Mouse (Mus musculus) liver, embryonic 14.5 days (tissue): Measurements from ENCODE around the gene Cdh13. TPM values are rescaled to one million over a fixed set of nuclear protein-coding genes. Genes with fewer than 3 reads are reported as not detected.
"Not testable (repeated sequence)": the region's sequence is repeated elsewhere in the genome, so short reads cannot be mapped to it uniquely, and the experiment has no call there.

Experiments used
- ATAC-seq: fragments of 200-750 bp; cut with Nextera tagmentation; 2 replicates; pipeline ENCODE4 v1.8.0; 2017; ENCODE audit warnings: moderate number of reproducible peaks, mild to moderate bottlenecking, moderate library complexity; ENCODE audit not compliant: insufficient read depth
- DNase-seq, 3 experiments: peaks; one replicate each; pipeline ENCODE4 v3.0.0-alpha.2; 2012 to 2013; ENCODE audit warnings: low read depth in 3 of 3, low spot score in 3 of 3
- H3K27ac ChIP-seq: fragments of 300-500 bp; sonication (generic); 2 replicates; pipeline ENCODE4 v1.5.1; 2014; ENCODE audit warnings: moderate library complexity, mild to moderate bottlenecking, control low read depth, inconsistent platforms
- H3K27me3 ChIP-seq: fragments of 300-500 bp; sonication (generic); 2 replicates; pipeline ENCODE4 v1.6.1; 2014; ENCODE audit warnings: mild to moderate bottlenecking, low read length, moderate library complexity; ENCODE audit not compliant: control insufficient read depth, insufficient read depth
- H3K36me3 ChIP-seq: fragments of 300-500 bp; sonication (generic); replicated peaks from 2 replicates; pipeline ENCODE4 v1.6.1; 2014; ENCODE audit warnings: low read depth; ENCODE audit not compliant: control insufficient read depth, insufficient read depth
- H3K4me1 ChIP-seq, 2 experiments: fragments of 200-500 bp in 1 of 2; fragments of 300-500 bp in 1 of 2; sonication (generic) in 1 of 2; replicated peaks; 2 replicates each; pipeline ENCODE4 v1.6.1; 2012 to 2014; ENCODE audit warnings: antibody characterized with exemption in 1 of 2, inconsistent platforms in 1 of 2, low read length in 1 of 2; ENCODE audit not compliant: control insufficient read depth in 2 of 2, insufficient read depth in 2 of 2
- H3K4me2 ChIP-seq: fragments of 300-500 bp; sonication (generic); 2 replicates; pipeline ENCODE4 v1.6.1; 2014; ENCODE audit warnings: low read depth, mild to moderate bottlenecking, control low read depth, moderate library complexity
- H3K4me3 ChIP-seq, 2 experiments: fragments of 200-500 bp in 1 of 2; fragments of 300-500 bp in 1 of 2; sonication (generic) in 1 of 2; 2 replicates each; pipeline ENCODE4 v1.5.1; 2012 to 2014; ENCODE audit warnings: low read depth in 2 of 2, low read length in 2 of 2, mild to moderate bottlenecking in 2 of 2, control low read depth in 1 of 2, inconsistent platforms in 1 of 2, moderate library complexity in 1 of 2; ENCODE audit not compliant: insufficient read depth in 1 of 2
- H3K9ac ChIP-seq: fragments of 300-500 bp; sonication (generic); replicated peaks from 2 replicates; pipeline ENCODE4 v1.6.1; 2014; ENCODE audit warnings: mild to moderate bottlenecking, control low read depth, moderate library complexity
- H3K9me3 ChIP-seq: fragments of 300-500 bp; sonication (generic); 2 replicates; pipeline ENCODE4 v1.6.1; 2016; ENCODE audit warnings: low read length, mixed read lengths; ENCODE audit not compliant: control insufficient read depth
- CTCF ChIP-seq: IDR thresholded peaks from 2 replicates; pipeline ENCODE4 v1.5.1; 2016; ENCODE audit warnings: antibody characterized with exemption, low read depth, control low read depth
- EP300 ChIP-seq: IDR thresholded peaks from 2 replicates; pipeline ENCODE4 v1.6.1; 2016; ENCODE audit warnings: antibody characterized with exemption, low read depth
- WGBS: fragments of 180-500 bp; shearing (Covaris S2); extraction: QIAGEN DNeasy Blood & Tissue Kit; methylation state at CpG from one replicate; pipeline ENCODE4 v1.1.7; 2014; ENCODE audit not compliant: insufficient replicate concordance; 5-methylcytosine and 5-hydroxymethylcytosine counted together
- polyA plus RNA-seq, 2 experiments: library from polyadenylated mRNA; depleted of rRNA in 1 of 2; stranded (reverse) in 1 of 2; unstranded in 1 of 2; fragments of >200 nt; fragmentation: Nextera tagmentation in 1 of 2; extraction: Ambion mirVana in 1 of 2; gene quantifications; 2 replicates each; pipeline versions ENCODE4 v1.2.1 to v1.2.3; 2012 to 2014

Cdh13 gene
- polyA plus RNA-seq, 2 experiments = 0.15 to 0.43 TPM

DNA sequence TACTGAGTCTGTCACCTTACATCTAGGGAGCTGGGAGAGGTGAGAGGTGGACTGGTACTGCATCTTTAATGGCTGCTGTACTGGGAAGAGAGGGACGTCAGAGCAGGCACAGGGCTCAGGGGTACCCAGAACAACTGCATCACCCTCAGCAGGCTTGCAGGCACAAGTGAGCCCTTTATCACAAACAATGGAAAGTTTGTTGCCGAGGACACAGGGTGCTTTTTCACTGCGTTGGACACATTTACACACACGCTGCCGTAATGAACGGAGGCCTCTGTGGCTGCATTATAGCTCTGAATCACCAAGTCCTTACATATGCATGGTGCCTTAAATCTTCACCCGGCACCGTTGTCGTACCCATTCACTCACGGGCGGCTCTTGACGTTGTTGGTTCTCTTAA lies 470.2 kb downstream of the Cdh13 start:
- no peaks in the 10 kb centered on the region for H3K36me3 ChIP-seq
- H3K4me1 ChIP-seq = no peaks in the 10 kb centered on the region
- no peak overlapping the region for H3K4me3 ChIP-seq
- ATAC-seq = no peak
- no peak overlapping the region for H3K4me2 ChIP-seq
- H3K27ac ChIP-seq = no peak overlapping the region
- H3K27me3 ChIP-seq = no peaks in the 10 kb centered on the region
- no peak for DNase-seq
- WGBS = 78% methylated on average over 12 of the region's 12 CpGs
- no peaks in the 10 kb centered on the region for H3K9me3 ChIP-seq
- H3K9ac ChIP-seq = no peak overlapping the region
- TF ChIP-seq EP300 (no peak), CTCF (no peak)

DNA sequence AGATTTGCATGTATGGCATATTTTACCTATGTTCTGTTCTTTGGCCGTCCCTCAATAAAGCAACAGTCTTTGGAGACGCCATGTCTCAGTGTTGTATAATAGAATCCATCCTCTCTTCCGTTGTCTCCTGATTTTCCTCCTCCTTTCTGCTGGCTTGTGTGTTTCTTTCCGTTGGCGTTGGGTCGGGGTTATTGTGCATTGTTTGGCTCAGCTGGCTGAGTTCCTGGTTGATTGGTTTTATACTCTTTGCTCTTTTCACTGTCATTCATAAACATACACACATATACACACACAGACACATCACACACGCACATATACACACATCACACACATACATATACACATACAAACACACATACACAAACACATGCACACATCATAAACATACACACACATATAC lies 470.6 kb downstream of the Cdh13 start:
- no peak overlapping the region for H3K9ac ChIP-seq
- no peak overlapping the region for H3K27ac ChIP-seq
- DNase-seq (no peak), ATAC-seq (no peak)
- H3K27me3 ChIP-seq = no peaks in the 10 kb centered on the region
- H3K4me2 ChIP-seq = no peak overlapping the region
- no peaks in the 10 kb centered on the region for H3K9me3 ChIP-seq
- H3K36me3 ChIP-seq = no peaks in the 10 kb centered on the region
- no peak overlapping the region for H3K4me3 ChIP-seq
- TF ChIP-seq EP300 (no peak), CTCF (no peak)
- WGBS = 55% methylated on average over 7 of the region's 7 CpGs
- H3K4me1 ChIP-seq = no peaks in the 10 kb centered on the region

DNA sequence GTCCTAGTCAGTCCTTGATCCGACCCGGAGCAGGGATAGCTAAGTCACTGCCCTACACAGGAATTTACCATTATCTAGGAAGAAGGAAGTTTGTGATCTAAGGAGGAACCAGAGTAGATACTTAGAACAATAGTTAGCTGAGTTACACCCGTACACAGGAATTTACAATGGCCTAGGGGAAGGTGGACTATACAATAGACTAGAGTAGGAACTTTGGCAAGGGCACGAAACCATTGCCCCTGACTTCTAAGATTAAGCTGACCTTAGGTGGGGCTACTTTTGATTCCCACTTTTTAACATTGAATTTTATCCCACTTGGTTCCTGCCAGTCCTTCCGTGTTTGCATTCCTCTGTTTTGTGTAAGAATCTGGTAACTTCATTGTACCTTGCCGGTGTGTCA lies 494.0 kb downstream of the Cdh13 start:
- H3K4me1 ChIP-seq, H3K27ac ChIP-seq, H3K36me3 ChIP-seq, H3K9me3 ChIP-seq, H3K4me2 ChIP-seq, H3K27me3 ChIP-seq, H3K9ac ChIP-seq, ATAC-seq, H3K4me3 ChIP-seq, DNase-seq: not testable (repeated sequence)
- WGBS = 61% methylated on average over 6 of the region's 6 CpGs

- WGBS = 62% methylated on average over 1 of the region's 1 CpGs
- DNase-seq = no peak
Measured at GRCm38 (mm10) chr8:118778374-118778773, 494.8 kb downstream of the Cdh13 start.

GRCm38 (mm10) chr8:118785646-118786045 lies 502.1 kb downstream of the Cdh13 start:
- 77% methylated on average over 13 of the region's 13 CpGs for WGBS
- no peak overlapping the region for H3K27ac ChIP-seq
- no peak for ATAC-seq

More at GRCm38 (mm10) chr8:118778374-118778773, 494.8 kb downstream of the Cdh13 start:
- no peak overlapping the region for H3K9ac ChIP-seq
- no peaks in the 10 kb centered on the region for H3K4me1 ChIP-seq
- H3K36me3 ChIP-seq = no peaks in the 10 kb centered on the region
- no peaks in the 10 kb centered on the region for H3K9me3 ChIP-seq
- H3K27ac ChIP-seq = no peak overlapping the region
- H3K4me3 ChIP-seq = no peak overlapping the region
- no peak overlapping the region for H3K4me2 ChIP-seq
- no peak for ATAC-seq
- H3K27me3 ChIP-seq = no peaks in the 10 kb centered on the region
- TF ChIP-seq CTCF = no peak
- TF ChIP-seq EP300 = no peak

More at GRCm38 (mm10) chr8:118785646-118786045, 502.1 kb downstream of the Cdh13 start:
- Histone ChIP-seq H3K4me2 (no peak overlapping the region), H3K27me3 (no peaks in the 10 kb centered on the region), H3K4me1 (no peaks in the 10 kb centered on the region), H3K9ac (no peak overlapping the region), H3K4me3 (no peak overlapping the region), H3K9me3 (no peaks in the 10 kb centered on the region), H3K36me3 (no peaks in the 10 kb centered on the region)
- TF ChIP-seq CTCF (no peak), EP300 (no peak)
- DNase-seq = no peak
